ENCODE assay signal across 8 mouse cellular contexts in genomic region chr7:80745250-80745649, GRCm38 (mm10). TPM values are rescaled to one million over a fixed set of nuclear protein-coding genes. Genes with fewer than 3 reads are reported as not detected.
DNase-seq lines count a peak whose midpoint lies in the region; ATAC-seq lines count a peak whose summit lies in the region.

No protein-coding gene starts in this region.

- peaks cover 11% of the 10 kb centered on the region for H3K4me1 ChIP-seq in hindbrain, embryonic 11.5 days (replicated peaks; ENCODE audit: control insufficient read depth, insufficient read depth, low read length)
- peaks cover 30% of the 10 kb centered on the region for H3K4me1 ChIP-seq in midbrain, embryonic 11.5 days (ENCODE audit: control insufficient read depth, insufficient read depth, low read length)

- no peaks in the 10 kb centered on the region for H3K9me3 ChIP-seq in hindbrain, embryonic 11.5 days (ENCODE audit: control insufficient read depth, low read length)
- H3K9me3 ChIP-seq in midbrain, embryonic 11.5 days (ENCODE audit: control insufficient read depth, low read length) = no peaks in the 10 kb centered on the region

- 12% methylated on average over 9 of the region's 9 CpGs for WGBS in hindbrain, embryonic 11.5 days
- WGBS in midbrain, embryonic 11.5 days = 6% methylated on average over 9 of the region's 9 CpGs

- H3K36me3 ChIP-seq in hindbrain, embryonic 11.5 days (ENCODE audit: control insufficient read depth, insufficient read depth, low read length) = 0 out of 2 replicates have a peak, but pooled peaks cover 2% of the 10 kb centered on the region
- H3K36me3 ChIP-seq in midbrain, embryonic 11.5 days (ENCODE audit: control insufficient read depth, insufficient read depth, low read length) = no peaks in the 10 kb centered on the region

- DNase-seq in heart, adult 11 months = peak; percentile 89
- no peak for DNase-seq in heart, adult 9 months (ENCODE audit: low spot score in 2 of 2)
- peak; percentile 48 for DNase-seq in embryo, embryonic 11 days
- peak; percentile 40 for DNase-seq in hindbrain, embryonic 11.5 days (ENCODE audit: low spot score)
- peak; percentile 94 for DNase-seq in midbrain, embryonic 11.5 days (ENCODE audit: low spot score, missing footprints)
- no peak for DNase-seq in right cerebral cortex, adult 2 months (ENCODE audit: low spot score in 2 of 2)
- DNase-seq in spleen, adult 12 weeks (ENCODE audit: low spot score) = no peak

- no peak for ATAC-seq in hindbrain, embryonic 11.5 days (ENCODE audit: low FRiP score)
- peak; percentile 68 for ATAC-seq in midbrain, embryonic 11.5 days (ENCODE audit: low FRiP score)
- no peak for ATAC-seq in activated CD4-positive, CD25-positive, alpha-beta regulatory T cell, adult 4 months

- H3K4me3 ChIP-seq in hindbrain, embryonic 11.5 days (ENCODE audit: low read depth, low read length) = no peak overlapping the region
- no peak overlapping the region for H3K4me3 ChIP-seq in midbrain, embryonic 11.5 days (ENCODE audit: low read depth, low read length)

- H3K27me3 ChIP-seq in hindbrain, embryonic 11.5 days (ENCODE audit: control insufficient read depth, insufficient read depth, low read length) = no peaks in the 10 kb centered on the region
- no peaks in the 10 kb centered on the region for H3K27me3 ChIP-seq in midbrain, embryonic 11.5 days (ENCODE audit: control insufficient read depth, insufficient read depth, low read length)

- 0 out of 2 replicates have a peak overlapping the region, but pooled peaks have one; percentile 12 for H3K4me2 ChIP-seq in hindbrain, embryonic 11.5 days (replicated peaks; ENCODE audit: low read depth, low read length)
- 0 out of 2 replicates have a peak overlapping the region, but pooled peaks have one; percentile 2 for H3K4me2 ChIP-seq in midbrain, embryonic 11.5 days

- H3K27ac ChIP-seq in hindbrain, embryonic 11.5 days (ENCODE audit: low read depth, low read length) = no peak overlapping the region
- H3K27ac ChIP-seq in midbrain, embryonic 11.5 days (ENCODE audit: low read depth, low read length) = peak overlapping the region; percentile 33

- H3K9ac ChIP-seq in hindbrain, embryonic 11.5 days (ENCODE audit: low read depth, low read length) = no peak overlapping the region
- peak overlapping the region; percentile 5; the same call in 1 of the 2 replicates for H3K9ac ChIP-seq in midbrain, embryonic 11.5 days (ENCODE audit: low read length)

RNA-seq across cellular contexts. Expression of gene Crtc3, which starts 56.6 kb away (rescaled TPM):
- 9.9 and 11.1 TPM in 2 replicates for polyA plus RNA-seq in hindbrain, embryonic 11.5 days (2014; fragmentation: Nextera tagmentation; extraction: Ambion mirVana)
- 7.9 and 9.2 TPM in 2 replicates for polyA plus RNA-seq in midbrain, embryonic 11.5 days (2014; fragmentation: Nextera tagmentation; extraction: Ambion mirVana)
- 10 to 100 TPM; 16.6 to 17.1 TPM for polyA plus RNA-seq in activated CD4-positive, CD25-positive, alpha-beta regulatory T cell, adult 4 months (2017; shearing (Covaris generic))

Comparison
In these comparisons a context has a peak if more than half of its experiments do, and no peak if none do; other contexts are left out.
1. DNase-seq: peak in heart, adult 11 months (single experiment), embryo, embryonic 11 days (single experiment), hindbrain, embryonic 11.5 days (single experiment) and midbrain, embryonic 11.5 days (single experiment); none in heart, adult 9 months (0 of 2), right cerebral cortex, adult 2 months (0 of 2) and spleen, adult 12 weeks (single experiment).